Mouse (Mus musculus): ENCODE measurements at regions not wholly inside any gene's neighbourhood (a gene's known extent, or its start where the extent isn't known, plus 50 kb on each side); places are given as distances from the start of the nearest gene placed in this dataset.
"Not testable (repeated sequence)": the region's sequence is repeated elsewhere in the genome, so short reads cannot be mapped to it uniquely, and the experiment has no call there.

- TF ChIP-seq CTCF, EP300 (IDR thresholded peaks at IDR 0.05; ENCODE audit: low read depth): not testable (repeated sequence)
These were observed 70.8 kb upstream of the Slc2a12 start for GRCm38 (mm10) chr10:22574048-22574447.

Data from liver, embryonic 14.5 days (tissue).